Mouse (Mus musculus) cerebellum, adult 2 months (tissue): Measurements from ENCODE around the gene Abcc9. TPM values are rescaled to one million over a fixed set of nuclear protein-coding genes. Genes with fewer than 3 reads are reported as not detected.

ENCODE experiments used
- DNase-seq, 2 experiments: peaks; one replicate each; pipeline ENCODE4 v3.0.0; 2021
- H3K27ac ChIP-seq: fragments of 200-500 bp; 2 replicates; pipeline ENCODE4 v1.5.1; 2012; ENCODE audit warnings: low read length, control low read depth, inconsistent platforms; ENCODE audit not compliant: insufficient read depth
- H3K27me3 ChIP-seq: fragments of 200-500 bp; 2 replicates; pipeline ENCODE4 v1.6.1; 2012; ENCODE audit warnings: inconsistent platforms, mild to moderate bottlenecking, low read length, moderate library complexity; ENCODE audit not compliant: control insufficient read depth, insufficient read depth
- H3K4me1 ChIP-seq: fragments of 200-500 bp; 2 replicates; pipeline ENCODE4 v1.6.1; 2011; ENCODE audit warnings: low read length; ENCODE audit not compliant: control insufficient read depth, insufficient read depth
- H3K4me3 ChIP-seq: fragments of 200-500 bp; replicated peaks from 2 replicates; pipeline ENCODE3; 2011; ENCODE audit warnings: mild to moderate bottlenecking, low read depth, low read length, control low read depth; ENCODE audit not compliant: insufficient read depth
- CTCF ChIP-seq: fragments of 200-500 bp; IDR thresholded peaks from 2 replicates; pipeline ENCODE4 v1.5.1; 2011; ENCODE audit warnings: low read depth, mild to moderate bottlenecking, control low read depth, low read length, moderate library complexity, borderline replicate concordance; ENCODE audit not compliant: insufficient read depth
- POLR2A ChIP-seq: fragments of 200-500 bp; IDR thresholded peaks from 2 replicates; pipeline ENCODE4 v1.6.1; 2011; ENCODE audit warnings: low read length, control low read depth, borderline replicate concordance; ENCODE audit not compliant: insufficient read depth
- WGBS: fragments of 180-500 bp; shearing (Covaris S2); methylation state at CpG from one replicate; pipeline ENCODE4 v1.1.7; 2018; 5-methylcytosine and 5-hydroxymethylcytosine counted together
- polyA plus RNA-seq: library from polyadenylated mRNA; depleted of rRNA; stranded (reverse); fragments of >200 nt; gene quantifications from 2 replicates; pipeline ENCODE4 v1.2.3, GENCODE M21; 2012

Abcc9 gene
- polyA plus RNA-seq, 1 experiment, result 3.6 TPM

DNA sequence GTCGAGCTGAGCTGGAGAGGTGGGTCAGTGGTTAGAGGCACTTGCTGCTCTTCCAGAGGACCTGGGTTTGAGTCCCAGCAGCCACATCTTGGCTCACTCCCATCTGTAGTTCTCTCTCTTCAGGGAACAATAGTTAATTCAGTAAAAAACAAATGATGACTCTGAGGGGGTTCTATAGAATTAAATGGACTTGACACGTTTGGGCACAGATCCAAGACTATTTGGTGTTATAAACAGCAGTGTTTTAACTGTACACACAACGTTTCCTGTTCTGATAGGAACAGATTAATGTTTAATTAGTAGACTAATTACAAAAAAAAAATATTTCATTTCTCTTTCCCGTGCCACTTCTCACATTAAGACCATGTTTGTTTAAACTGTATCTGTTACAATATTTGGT lies 15.1 kb upstream of the Abcc9 start:
- no peak for TF ChIP-seq CTCF
- TF ChIP-seq POLR2A, result no peak
- DNase-seq, result no peak
- Histone ChIP-seq H3K4me1 (no peaks in the 10 kb centered on the region), H3K27ac (no peak overlapping the region), H3K4me3 (no peak overlapping the region), H3K27me3 (no peaks in the 10 kb centered on the region)
- 32% methylated on average over 4 of the region's 4 CpGs for WGBS

GRCm38 (mm10) chr6:142715026-142715425 lies 12.9 kb upstream of the Abcc9 start:
- no peak for TF ChIP-seq CTCF
- TF ChIP-seq POLR2A, result no peak
- DNase-seq, result no peak
- H3K4me3 ChIP-seq, result no peak overlapping the region
- H3K27ac ChIP-seq, result no peak overlapping the region
- H3K27me3 ChIP-seq, result no peaks in the 10 kb centered on the region
- no peaks in the 10 kb centered on the region for H3K4me1 ChIP-seq
- WGBS, result 85% methylated on average over 8 of the region's 8 CpGs

DNA sequence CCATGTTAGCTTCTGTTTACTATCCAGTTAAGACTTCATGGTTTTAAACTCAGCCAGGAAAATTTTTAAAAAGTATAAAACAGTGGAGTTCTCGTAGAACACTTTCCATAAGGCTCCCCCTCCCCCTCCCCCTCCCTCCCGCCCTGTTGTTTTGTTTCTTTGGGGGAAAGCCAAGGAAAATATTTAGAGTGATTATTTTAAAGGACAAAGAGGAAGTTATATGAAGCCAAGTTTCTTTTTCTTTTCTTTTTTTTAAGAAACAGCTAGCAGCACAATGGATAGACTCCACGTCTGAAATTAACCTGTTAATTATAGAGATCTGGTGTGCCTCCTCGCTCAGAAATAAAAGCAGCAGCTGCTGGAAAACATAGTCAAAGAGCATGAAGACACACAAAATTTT lies 9.0 kb upstream of the Abcc9 start:
- Histone ChIP-seq H3K27me3 (no peaks in the 10 kb centered on the region), H3K27ac (no peak overlapping the region), H3K4me1 (no peaks in the 10 kb centered on the region), H3K4me3 (no peak overlapping the region)
- DNase-seq, result no peak
- WGBS, result 33% methylated on average over 4 of the region's 4 CpGs
- no peak for TF ChIP-seq CTCF
- no peak for TF ChIP-seq POLR2A

- WGBS, result 70% methylated on average over 6 of the region's 6 CpGs
- no peak for DNase-seq
- Histone ChIP-seq H3K4me3 (no peak overlapping the region), H3K4me1 (no peaks in the 10 kb centered on the region), H3K27me3 (no peaks in the 10 kb centered on the region), H3K27ac (no peak overlapping the region)
- no peak for TF ChIP-seq CTCF
- no peak for TF ChIP-seq POLR2A
Observed at GRCm38 (mm10) chr6:142710690-142711089, 8.6 kb upstream of the Abcc9 start.

DNA sequence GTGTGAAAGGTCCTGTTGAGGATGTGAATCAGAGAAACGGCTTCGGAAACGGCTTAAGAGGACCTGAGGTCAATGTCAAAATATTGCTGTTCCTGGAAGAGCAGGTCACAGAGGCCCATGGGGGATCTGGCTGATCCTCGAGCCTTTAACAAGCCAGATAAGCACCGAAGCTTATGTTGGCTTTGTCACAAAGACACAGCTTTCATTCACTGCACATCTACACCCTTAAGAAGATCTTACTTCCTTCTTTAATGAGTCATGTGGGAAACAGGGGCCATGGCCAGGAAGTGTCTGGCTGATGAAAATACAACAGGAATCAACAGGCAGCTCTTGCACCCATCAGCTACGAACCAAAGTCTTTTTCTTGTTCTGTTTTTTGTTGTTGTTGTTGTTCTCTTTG lies 6.3 kb upstream of the Abcc9 start:
- WGBS, result 84% methylated on average over 6 of the region's 6 CpGs

GRCm38 (mm10) chr6:142706688-142707087 lies 4.6 kb upstream of the Abcc9 start:
- TF ChIP-seq POLR2A, result no peak
- TF ChIP-seq CTCF, result no peak
- Histone ChIP-seq H3K27ac (no peak overlapping the region), H3K4me1 (no peaks in the 10 kb centered on the region), H3K27me3 (no peaks in the 10 kb centered on the region), H3K4me3 (no peak overlapping the region)
- DNase-seq, result no peak
- WGBS, result 74% methylated on average over 3 of the region's 3 CpGs

More for the DNA sequence above, 6.3 kb upstream of the Abcc9 start:
- Histone ChIP-seq H3K27me3 (no peaks in the 10 kb centered on the region), H3K4me3 (no peak overlapping the region), H3K4me1 (no peaks in the 10 kb centered on the region), H3K27ac (no peak overlapping the region)
- no peak for DNase-seq
- TF ChIP-seq POLR2A (no peak), CTCF (no peak)

DNA sequence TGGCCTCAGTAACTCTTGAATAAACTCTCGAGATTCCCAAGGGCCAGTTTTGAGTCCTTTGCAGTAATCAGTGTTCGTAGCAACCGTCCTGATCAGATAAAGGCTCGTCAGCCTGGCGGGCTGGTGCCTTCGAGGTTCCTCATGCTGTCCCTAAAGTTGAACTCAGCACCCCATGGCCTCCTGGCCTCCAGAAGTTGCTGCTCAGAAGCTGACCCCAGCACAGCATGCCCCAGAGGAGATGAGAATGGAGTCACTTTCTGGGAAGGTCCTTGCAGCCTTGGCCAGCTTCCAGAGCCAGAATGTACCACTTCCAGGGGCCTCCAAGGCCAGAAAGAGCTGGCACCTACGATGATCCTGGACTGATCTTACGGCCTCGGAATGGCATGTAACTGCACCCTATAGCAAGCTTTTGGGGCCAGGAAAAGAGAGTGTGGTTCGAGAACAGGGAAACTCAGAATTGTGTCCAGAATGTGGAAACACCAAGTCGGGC lies 1.4 kb upstream of the Abcc9 start:
- no peak overlapping the region for H3K4me3 ChIP-seq
- DNase-seq, result no peak
- TF ChIP-seq POLR2A (no peak), CTCF (no peak)
- H3K4me1 ChIP-seq, result no peaks in the 10 kb centered on the region
- no peak overlapping the region for H3K27ac ChIP-seq
- H3K27me3 ChIP-seq, result no peaks in the 10 kb centered on the region
- WGBS, result 26% methylated on average over 11 of the region's 11 CpGs

DNA sequence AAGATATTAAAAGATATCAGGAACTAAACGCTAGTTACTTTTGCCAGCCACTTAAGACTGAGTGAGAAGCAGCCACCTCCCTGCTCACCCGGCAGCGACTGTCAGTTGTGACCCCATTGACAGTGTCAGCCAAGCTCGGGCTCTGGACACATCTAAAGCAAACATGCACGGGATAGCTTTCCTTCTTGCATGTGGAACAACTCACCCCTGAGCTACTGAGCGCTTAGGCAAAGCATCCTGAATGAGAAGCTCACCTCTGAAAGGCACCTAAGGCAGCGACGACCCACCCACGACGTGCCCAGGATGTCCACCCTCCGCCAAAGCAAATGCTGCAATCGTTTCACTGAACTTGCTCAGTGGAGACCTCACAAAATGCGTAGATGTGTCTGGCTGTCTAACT lies 954 bp downstream of the Abcc9 start:
- WGBS, result 74% methylated on average over 13 of the region's 13 CpGs

DNA sequence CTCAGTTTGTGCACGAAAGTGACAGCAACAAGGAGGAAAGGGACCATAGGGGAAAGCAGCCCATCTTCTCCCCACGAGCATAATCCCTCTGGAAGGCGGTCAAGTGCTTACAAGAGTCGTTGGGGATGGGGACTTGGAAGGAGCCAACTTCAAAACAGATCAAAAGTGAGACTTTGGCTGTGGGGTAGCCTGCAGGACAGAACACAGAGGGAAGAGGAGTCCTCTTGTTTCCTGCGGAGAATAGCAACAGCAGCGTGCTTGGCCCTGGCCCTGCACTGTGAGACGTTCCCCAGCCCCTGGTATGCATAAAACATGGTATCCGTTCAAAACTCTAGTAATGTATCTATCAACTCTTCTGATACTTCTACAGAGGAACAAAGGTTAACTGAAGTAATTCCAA lies 1.4 kb downstream of the Abcc9 start:
- no peaks in the 10 kb centered on the region for H3K4me1 ChIP-seq
- no peak overlapping the region for H3K27ac ChIP-seq
- H3K27me3 ChIP-seq, result no peaks in the 10 kb centered on the region
- no peak overlapping the region for H3K4me3 ChIP-seq
- WGBS, result 48% methylated on average over 8 of the region's 8 CpGs
- no peak for TF ChIP-seq CTCF
- TF ChIP-seq POLR2A, result no peak
- DNase-seq, result no peak

More for the DNA sequence above, 954 bp downstream of the Abcc9 start:
- H3K27me3 ChIP-seq, result no peaks in the 10 kb centered on the region
- no peak overlapping the region for H3K4me3 ChIP-seq
- no peaks in the 10 kb centered on the region for H3K4me1 ChIP-seq
- TF ChIP-seq POLR2A, result no peak
- TF ChIP-seq CTCF, result no peak
- no peak overlapping the region for H3K27ac ChIP-seq
- DNase-seq, result no peak
